Mouse (Mus musculus) liver (tissue): ENCODE data around the gene Sptan1.
"Not testable (repeated sequence)": the region's sequence is repeated elsewhere in the genome, so short reads cannot be mapped to it uniquely, and the experiment has no call there.

ENCODE experiments used
- DNase-seq: peaks from one replicate; pipeline ENCODE4 v3.0.0-alpha.2; 2020; ENCODE audit warnings: mixed read lengths

Sptan1 gene

GRCm38 (mm10) chr2:30010840-30011281 lies 45.5 kb downstream of the Sptan1 start:
- no peak for DNase-seq

- DNase-seq, result no peak
These were observed 49.1 kb downstream of the Sptan1 start for GRCm38 (mm10) chr2:30014326-30014966.

- DNase-seq, result no peak
These were observed 60.1 kb downstream of the Sptan1 start for GRCm38 (mm10) chr2:30025454-30025853.

- no peak for DNase-seq
These were observed 61.6 kb downstream of the Sptan1 start for GRCm38 (mm10) chr2:30026997-30027396.

GRCm38 (mm10) chr2:30032244-30032846 lies 67.0 kb downstream of the Sptan1 start:
- no peak for DNase-seq

- no peak for DNase-seq
These were observed 67.6 kb downstream of the Sptan1 start for GRCm38 (mm10) chr2:30032957-30033356.

GRCm38 (mm10) chr2:30037762-30038161 lies 72.4 kb downstream of the Sptan1 start:
- DNase-seq, result no peak

- no peak for DNase-seq
These were observed 73.0 kb downstream of the Sptan1 start for GRCm38 (mm10) chr2:30038370-30038769.

GRCm38 (mm10) chr2:30039687-30040086 lies 74.3 kb downstream of the Sptan1 start:
- DNase-seq, result no peak

GRCm38 (mm10) chr2:30042445-30042844 lies 77.1 kb downstream of the Sptan1 start:
- peak; percentile 87 for DNase-seq

- DNase-seq, result no peak
These were observed 79.2 kb downstream of the Sptan1 start for GRCm38 (mm10) chr2:30044550-30044949.

GRCm38 (mm10) chr2:30047127-30047526 lies 81.8 kb downstream of the Sptan1 start:
- DNase-seq, result no peak

GRCm38 (mm10) chr2:30048101-30048501 lies 82.7 kb downstream of the Sptan1 start:
- DNase-seq, result no peak

GRCm38 (mm10) chr2:30048699-30049388 lies 83.5 kb downstream of the Sptan1 start, which contains the start of gene Wdr34:
Gene Wdr34, minus strand, starts transcription at chr2:30048881.
- DNase-seq, result peak; percentile 98

GRCm38 (mm10) chr2:30049831-30050230 lies 84.5 kb downstream of the Sptan1 start:
- DNase-seq, result no peak

GRCm38 (mm10) chr2:30051992-30052761 lies 86.8 kb downstream of the Sptan1 start:
- DNase-seq, result no peak

- DNase-seq, result not testable (repeated sequence)
These were observed 90.0 kb downstream of the Sptan1 start for GRCm38 (mm10) chr2:30055310-30055709.

- DNase-seq, result no peak
These were observed 91.4 kb downstream of the Sptan1 start for GRCm38 (mm10) chr2:30056736-30057135.

GRCm38 (mm10) chr2:30057223-30057904 lies 92.0 kb downstream of the Sptan1 start, which contains the start of gene Set:
Gene Set, plus strand, starts transcription at chr2:30057378.
- DNase-seq, result peak; percentile 70

GRCm38 (mm10) chr2:30058418-30058817 lies 93.1 kb downstream of the Sptan1 start:
- DNase-seq, result no peak

- DNase-seq, result peak; percentile 80
These were observed 96.1 kb downstream of the Sptan1 start for GRCm38 (mm10) chr2:30061215-30062166.
